Mouse (Mus musculus): Measurements from ENCODE around the gene Sh2b1. TPM values are rescaled to one million over a fixed set of nuclear protein-coding genes. Genes with fewer than 3 reads are reported as not detected.

Gene Sh2b1
- polyA plus RNA-seq, 2 experiments = 8.3 to 12.4 TPM

DNA sequence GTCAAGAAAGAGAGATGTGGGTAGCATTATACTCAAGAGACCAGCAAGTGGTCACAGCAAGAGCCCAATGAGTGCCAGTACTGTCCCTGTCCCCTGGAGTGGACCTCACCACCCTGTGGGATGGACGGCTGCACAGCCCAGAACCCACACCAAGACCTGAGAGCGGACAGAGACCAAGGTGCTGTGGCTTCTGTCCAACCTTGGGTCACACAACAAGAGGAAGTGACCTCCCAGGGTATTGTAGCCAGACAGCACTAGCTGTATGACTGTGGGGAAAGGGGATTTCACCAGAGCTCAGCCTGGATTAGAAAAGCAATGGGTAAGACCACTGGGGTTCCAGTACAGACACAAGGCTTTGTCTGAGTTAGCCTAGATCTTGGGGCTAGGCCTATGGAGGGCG, 23.0 kb downstream of the Sh2b1 start:
- H3K27me3 ChIP-seq (ENCODE audit: control insufficient read depth, insufficient read depth, low read length) = no peaks in the 10 kb centered on the region
- H3K27ac ChIP-seq = no peak overlapping the region
- no peaks in the 10 kb centered on the region for H3K36me3 ChIP-seq (replicated peaks; ENCODE audit: control insufficient read depth, insufficient read depth, low read depth)
- whole genome bisulfite sequencing (ENCODE audit: insufficient replicate concordance) = 71% methylated on average over 3 of the region's 3 CpGs
- no peaks in the 10 kb centered on the region for H3K4me1 ChIP-seq (replicated peaks; ENCODE audit: control insufficient read depth in 2 of 2, insufficient read depth in 2 of 2, low read length in 1 of 2)
- no peak overlapping the region for H3K4me2 ChIP-seq (ENCODE audit: low read depth)
- no peak overlapping the region for H3K9ac ChIP-seq (replicated peaks)
- no peak for DNase-seq (ENCODE audit: low read depth in 3 of 3, low spot score in 3 of 3)
- no peaks in the 10 kb centered on the region for H3K9me3 ChIP-seq (ENCODE audit: control insufficient read depth, low read length)
- ATAC-seq (ENCODE audit: insufficient read depth) = no peak
- TF ChIP-seq EP300 (IDR thresholded peaks at IDR 0.05; ENCODE audit: low read depth) = no peak
- TF ChIP-seq CTCF (IDR thresholded peaks at IDR 0.05; ENCODE audit: low read depth) = no peak
- H3K4me3 ChIP-seq (ENCODE audit: insufficient read depth in 1 of 2, low read depth in 2 of 2, low read length in 2 of 2) = no peak overlapping the region

DNA sequence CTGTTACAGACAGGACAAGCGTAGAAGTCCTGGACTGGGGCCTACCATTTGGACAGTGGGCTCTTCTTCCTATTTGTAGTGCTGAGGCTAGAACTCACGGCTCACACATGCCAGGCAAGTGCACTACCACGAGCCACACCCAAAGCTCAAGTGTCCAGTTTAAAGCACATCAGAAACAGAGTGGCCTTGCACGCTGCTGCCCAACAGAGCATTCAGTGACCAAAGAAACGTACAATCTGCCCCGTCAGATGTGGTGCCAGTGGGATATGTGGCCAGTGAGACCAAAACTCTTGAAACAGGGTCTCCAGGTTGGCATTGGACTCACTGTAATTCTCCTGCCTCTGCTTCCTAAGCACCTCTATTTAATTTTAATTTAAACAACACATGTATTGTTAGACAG, 24.6 kb downstream of the Sh2b1 start:
- Histone ChIP-seq H3K27me3 (ENCODE audit: control insufficient read depth, insufficient read depth, low read length) (no peaks in the 10 kb centered on the region), H3K27ac (no peak overlapping the region), H3K4me1 (replicated peaks; ENCODE audit: control insufficient read depth in 2 of 2, insufficient read depth in 2 of 2, low read length in 1 of 2) (no peaks in the 10 kb centered on the region), H3K9me3 (ENCODE audit: control insufficient read depth, low read length) (no peaks in the 10 kb centered on the region), H3K4me2 (ENCODE audit: low read depth) (no peak overlapping the region), H3K9ac (replicated peaks) (no peak overlapping the region), H3K4me3 (ENCODE audit: insufficient read depth in 1 of 2, low read depth in 2 of 2, low read length in 2 of 2) (no peak overlapping the region), H3K36me3 (replicated peaks; ENCODE audit: control insufficient read depth, insufficient read depth, low read depth) (no peaks in the 10 kb centered on the region)
- ATAC-seq (ENCODE audit: insufficient read depth) (no peak), DNase-seq (ENCODE audit: low read depth in 3 of 3, low spot score in 3 of 3) (no peak)
- TF ChIP-seq CTCF (IDR thresholded peaks at IDR 0.05; ENCODE audit: low read depth) = no peak
- TF ChIP-seq EP300 (IDR thresholded peaks at IDR 0.05; ENCODE audit: low read depth) = no peak
- 72% methylated on average over 6 of the region's 6 CpGs for WGBS (ENCODE audit: insufficient replicate concordance)

GRCm38 (mm10) chr7:126449991-126450390, 25.2 kb downstream of the Sh2b1 start:
- TF ChIP-seq EP300 (IDR thresholded peaks at IDR 0.05; ENCODE audit: low read depth) (no peak), CTCF (IDR thresholded peaks at IDR 0.05; ENCODE audit: low read depth) (no peak)
- Histone ChIP-seq H3K27me3 (ENCODE audit: control insufficient read depth, insufficient read depth, low read length) (no peaks in the 10 kb centered on the region), H3K4me1 (replicated peaks; ENCODE audit: control insufficient read depth in 2 of 2, insufficient read depth in 2 of 2, low read length in 1 of 2) (no peaks in the 10 kb centered on the region), H3K27ac (no peak overlapping the region), H3K9ac (replicated peaks) (no peak overlapping the region), H3K4me2 (ENCODE audit: low read depth) (no peak overlapping the region), H3K4me3 (ENCODE audit: insufficient read depth in 1 of 2, low read depth in 2 of 2, low read length in 2 of 2) (no peak overlapping the region), H3K9me3 (ENCODE audit: control insufficient read depth, low read length) (no peaks in the 10 kb centered on the region), H3K36me3 (replicated peaks; ENCODE audit: control insufficient read depth, insufficient read depth, low read depth) (no peaks in the 10 kb centered on the region)
- no peak for ATAC-seq (ENCODE audit: insufficient read depth)
- WGBS (ENCODE audit: insufficient replicate concordance) = 84% methylated on average over 18 of the region's 18 CpGs
- DNase-seq (ENCODE audit: low read depth in 3 of 3, low spot score in 3 of 3) = no peak

- no peak for ATAC-seq (ENCODE audit: insufficient read depth)
- 77% methylated on average over 19 of the region's 19 CpGs for WGBS (ENCODE audit: insufficient replicate concordance)
- H3K9me3 ChIP-seq (ENCODE audit: control insufficient read depth, low read length) = no peaks in the 10 kb centered on the region
Observed at GRCm38 (mm10) chr7:126448481-126448880, 26.7 kb downstream of the Sh2b1 start.

DNA sequence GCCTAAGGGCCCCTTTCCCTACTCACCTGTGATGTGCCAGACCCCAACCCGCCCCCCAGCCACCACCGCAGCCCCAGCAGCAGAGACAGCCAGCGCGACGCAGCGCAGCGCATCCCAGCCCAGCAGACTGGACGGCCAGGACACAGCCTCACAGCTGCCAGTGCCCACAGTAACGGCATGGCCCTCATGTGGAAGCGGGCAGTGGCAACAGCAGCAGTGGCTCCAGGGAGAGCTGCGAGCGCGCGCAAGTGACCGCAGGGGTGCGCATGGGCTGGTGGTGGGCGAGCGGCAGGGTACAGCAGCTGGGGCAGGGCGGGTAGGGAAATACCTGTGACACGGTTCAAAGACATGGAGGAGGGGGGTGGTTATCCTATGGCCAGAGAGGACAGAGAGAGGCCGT, 29.0 kb downstream of the Sh2b1 start:
- no peaks in the 10 kb centered on the region for H3K27me3 ChIP-seq (ENCODE audit: control insufficient read depth, insufficient read depth, low read length)
- H3K4me2 ChIP-seq (ENCODE audit: low read depth) = no peak overlapping the region
- H3K4me1 ChIP-seq (replicated peaks; ENCODE audit: control insufficient read depth in 2 of 2, insufficient read depth in 2 of 2, low read length in 1 of 2) = no peaks in the 10 kb centered on the region
- H3K36me3 ChIP-seq (replicated peaks; ENCODE audit: control insufficient read depth, insufficient read depth, low read depth) = no peaks in the 10 kb centered on the region
- TF ChIP-seq EP300 (IDR thresholded peaks at IDR 0.05; ENCODE audit: low read depth) (no peak), CTCF (IDR thresholded peaks at IDR 0.05; ENCODE audit: low read depth) (no peak)
- no peak overlapping the region for H3K27ac ChIP-seq
- no peaks in the 10 kb centered on the region for H3K9me3 ChIP-seq (ENCODE audit: control insufficient read depth, low read length)
- H3K4me3 ChIP-seq (ENCODE audit: insufficient read depth in 1 of 2, low read depth in 2 of 2, low read length in 2 of 2) = no peak overlapping the region
- no peak overlapping the region for H3K9ac ChIP-seq (replicated peaks)
- DNase-seq (ENCODE audit: low read depth in 3 of 3, low spot score in 3 of 3) (no peak), ATAC-seq (ENCODE audit: insufficient read depth) (no peak)
- WGBS (ENCODE audit: insufficient replicate concordance) = 87% methylated on average over 21 of the region's 21 CpGs

More at GRCm38 (mm10) chr7:126448481-126448880, 26.7 kb downstream of the Sh2b1 start:
- Histone ChIP-seq H3K27me3 (ENCODE audit: control insufficient read depth, insufficient read depth, low read length) (no peaks in the 10 kb centered on the region), H3K4me2 (ENCODE audit: low read depth) (no peak overlapping the region), H3K27ac (no peak overlapping the region), H3K4me1 (replicated peaks; ENCODE audit: control insufficient read depth in 2 of 2, insufficient read depth in 2 of 2, low read length in 1 of 2) (no peaks in the 10 kb centered on the region), H3K36me3 (replicated peaks; ENCODE audit: control insufficient read depth, insufficient read depth, low read depth) (no peaks in the 10 kb centered on the region), H3K9ac (replicated peaks) (no peak overlapping the region), H3K4me3 (ENCODE audit: insufficient read depth in 1 of 2, low read depth in 2 of 2, low read length in 2 of 2) (no peak overlapping the region)
- TF ChIP-seq EP300 (IDR thresholded peaks at IDR 0.05; ENCODE audit: low read depth) = no peak
- no peak for TF ChIP-seq CTCF (IDR thresholded peaks at IDR 0.05; ENCODE audit: low read depth)
- DNase-seq (ENCODE audit: low read depth in 3 of 3, low spot score in 3 of 3) = no peak

Measured in liver, embryonic 14.5 days (tissue).